Mouse (Mus musculus) E14TG2a.4 (cell line): ENCODE results near the gene Wipf1.

Experiments used
- CTCF ChIP-seq: conservative IDR thresholded peaks from 2 replicates; pipeline ENCODE4 v1.5.1; 2014; ENCODE audit warnings: low read length
- NANOG ChIP-seq: IDR thresholded peaks from 2 replicates; pipeline ENCODE4 v1.6.1; 2014; ENCODE audit warnings: borderline replicate concordance, low read length, mixed read lengths
- POU5F1 ChIP-seq: IDR thresholded peaks from 2 replicates; pipeline ENCODE4 v1.6.1; 2014; ENCODE audit warnings: low read length, borderline replicate concordance

- TF ChIP-seq CTCF, result no peak
- no peak for TF ChIP-seq NANOG
- TF ChIP-seq POU5F1, result no peak
Observed at GRCm38 (mm10) chr2:73536091-73536783, 6.7 kb upstream of the Wipf1 start.
